Mouse (Mus musculus) C2C12 (cell line): ENCODE measurements around the gene Preb. TPM values are rescaled to one million over a fixed set of nuclear protein-coding genes. Genes with fewer than 3 reads are reported as not detected.

ENCODE experiments used
- H3K27me3 ChIP-seq: one replicate; pipeline ENCODE4 v1.6.1; 2011; ENCODE audit not compliant: control insufficient read depth, insufficient read depth, insufficient read length
- H3K36me3 ChIP-seq: one replicate; pipeline ENCODE4 v1.6.1; 2011; ENCODE audit not compliant: control insufficient read depth, insufficient read depth
- H3K4me3 ChIP-seq: one replicate; pipeline ENCODE4 v1.5.1; 2011; ENCODE audit warnings: mild to moderate bottlenecking, control low read depth; ENCODE audit not compliant: poor library complexity, insufficient read depth, severe bottlenecking
- H3K79me2 ChIP-seq: one replicate; pipeline ENCODE4 v1.6.1; 2011; ENCODE audit not compliant: control insufficient read depth, insufficient read depth
- H3K79me3 ChIP-seq: one replicate; pipeline ENCODE4 v1.6.1; 2011; ENCODE audit warnings: low read depth, control low read depth
- H3ac ChIP-seq: one replicate; pipeline ENCODE3; 2011; ENCODE audit warnings: low read depth; ENCODE audit not compliant: control insufficient read depth, insufficient read length
- CEBPB ChIP-seq: IDR thresholded peaks from one replicate; pipeline ENCODE4 v1.6.1; 2011; ENCODE audit warnings: low read depth, mild to moderate bottlenecking, control low read depth, moderate library complexity
- CTCF ChIP-seq: IDR thresholded peaks from one replicate; pipeline ENCODE4 v1.5.1; 2011; ENCODE audit not compliant: control insufficient read depth, insufficient read depth, insufficient read length
- FOSL1 ChIP-seq: IDR thresholded peaks from one replicate; pipeline ENCODE4 v1.8.0; 2011; ENCODE audit warnings: mild to moderate bottlenecking, low read length; ENCODE audit not compliant: poor library complexity, insufficient read depth, severe bottlenecking
- MAX ChIP-seq: IDR thresholded peaks from one replicate; pipeline ENCODE4 v1.6.1; 2011; ENCODE audit warnings: mild to moderate bottlenecking, control low read depth
- MYOD1 ChIP-seq: IDR thresholded peaks from one replicate; pipeline ENCODE4 v1.6.1; 2011; ENCODE audit warnings: low read depth; ENCODE audit not compliant: control insufficient read depth, insufficient read length
- MYOG ChIP-seq: IDR thresholded peaks from one replicate; pipeline ENCODE4 v1.6.1; 2011; ENCODE audit not compliant: control insufficient read depth, insufficient read length; ENCODE audit errors: extremely low read depth
- USF1 ChIP-seq: IDR thresholded peaks from one replicate; pipeline ENCODE4 v1.6.1; 2011; ENCODE audit warnings: low read depth, mild to moderate bottlenecking, control low read depth, moderate library complexity
- polyA plus RNA-seq: library from polyadenylated mRNA; unstranded; fragments of >200 nt; fragmentation: generic; extraction: Trizol; gene quantifications from one replicate; pipeline ENCODE4 v1.2.1, GENCODE M21; 2012; ENCODE audit warnings: missing spikeins

Gene Preb
- polyA plus RNA-seq, 1 experiment: 108 TPM

- Histone ChIP-seq H3K4me3 (no peak overlapping the region), H3K79me2 (no peaks in the 10 kb centered on the region), H3K36me3 (no peaks in the 10 kb centered on the region), H3ac (no peak overlapping the region), H3K79me3 (no peaks in the 10 kb centered on the region), H3K27me3 (no peaks in the 10 kb centered on the region)
- TF ChIP-seq CTCF (no peak), MAX (no peak), FOSL1 (no peak), MYOD1 (peak; percentile 41)
Measured at GRCm38 (mm10) chr5:30931378-30931777, 28.8 kb downstream of the Preb start.

DNA sequence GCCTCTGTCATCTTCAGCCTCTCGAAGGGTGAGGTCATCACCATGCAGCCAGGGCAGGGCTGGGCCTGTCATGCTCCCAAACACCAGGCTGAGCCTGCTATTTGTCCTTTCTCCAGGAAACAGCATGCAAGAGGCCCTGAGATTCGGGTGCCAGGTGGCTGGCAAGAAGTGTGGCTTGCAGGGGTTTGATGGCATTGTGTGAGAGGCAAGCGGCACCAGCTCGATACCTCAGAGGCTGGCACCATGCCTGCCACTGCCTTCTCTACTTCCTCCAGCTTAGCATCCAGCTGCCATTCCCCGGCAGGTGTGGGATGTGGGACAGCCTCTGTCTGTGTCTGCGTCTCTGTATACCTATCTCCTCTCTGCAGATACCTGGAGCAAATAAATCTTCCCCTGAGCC, 29.3 kb downstream of the Preb start:
- no peaks in the 10 kb centered on the region for H3K79me2 ChIP-seq
- H3ac ChIP-seq: no peak overlapping the region
- H3K79me3 ChIP-seq: no peaks in the 10 kb centered on the region
- no peaks in the 10 kb centered on the region for H3K36me3 ChIP-seq
- no peak overlapping the region for H3K4me3 ChIP-seq
- no peaks in the 10 kb centered on the region for H3K27me3 ChIP-seq
- TF ChIP-seq CTCF (no peak), MYOD1 (no peak), MYOG (no peak), MAX (no peak), USF1 (no peak), FOSL1 (no peak), CEBPB (no peak)

DNA sequence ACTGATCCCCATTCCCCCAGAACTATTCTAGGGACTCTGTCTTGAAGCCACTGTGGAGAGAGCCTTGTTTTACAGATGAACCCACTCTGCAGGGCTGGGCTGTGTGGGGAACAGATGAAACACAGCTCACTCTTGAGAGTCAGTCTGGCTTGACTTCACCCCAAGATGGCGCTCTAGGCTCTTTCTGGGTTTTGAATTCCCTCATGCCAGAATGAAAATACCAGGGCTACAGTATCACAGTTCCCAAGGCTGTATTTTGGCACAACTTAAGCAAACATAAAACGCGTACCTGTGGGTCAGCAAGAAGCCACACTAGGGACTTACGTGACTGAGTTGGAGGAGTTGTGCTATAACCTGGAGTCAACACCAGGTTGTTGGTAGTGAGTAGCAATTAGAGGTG, 30.0 kb downstream of the Preb start:
- no peaks in the 10 kb centered on the region for H3K27me3 ChIP-seq
- H3K79me2 ChIP-seq: no peaks in the 10 kb centered on the region
- no peak overlapping the region for H3ac ChIP-seq
- TF ChIP-seq FOSL1 (no peak), CTCF (peak; percentile 58)
- no peaks in the 10 kb centered on the region for H3K36me3 ChIP-seq
- no peak overlapping the region for H3K4me3 ChIP-seq
- H3K79me3 ChIP-seq: no peaks in the 10 kb centered on the region

- H3K4me3 ChIP-seq: no peak overlapping the region
- H3K27me3 ChIP-seq: no peaks in the 10 kb centered on the region
- H3K79me2 ChIP-seq: no peaks in the 10 kb centered on the region
- no peak for TF ChIP-seq USF1
- TF ChIP-seq MYOG: no peak
- no peak for TF ChIP-seq CEBPB
- no peak for TF ChIP-seq MAX
- no peak for TF ChIP-seq FOSL1
- TF ChIP-seq MYOD1: no peak
- no peak for TF ChIP-seq CTCF
- H3K79me3 ChIP-seq: no peaks in the 10 kb centered on the region
- no peak overlapping the region for H3ac ChIP-seq
- no peaks in the 10 kb centered on the region for H3K36me3 ChIP-seq
Measured at GRCm38 (mm10) chr5:30927945-30928529, 32.1 kb downstream of the Preb start.

GRCm38 (mm10) chr5:30926073-30926472, 34.1 kb downstream of the Preb start:
- H3K79me2 ChIP-seq: no peaks in the 10 kb centered on the region
- TF ChIP-seq FOSL1 (no peak), MYOG (no peak), USF1 (no peak), MAX (no peak)
- H3K36me3 ChIP-seq: no peaks in the 10 kb centered on the region
- no peak overlapping the region for H3ac ChIP-seq
- H3K79me3 ChIP-seq: no peaks in the 10 kb centered on the region
- no peak overlapping the region for H3K4me3 ChIP-seq
- H3K27me3 ChIP-seq: no peaks in the 10 kb centered on the region

- H3K36me3 ChIP-seq: no peaks in the 10 kb centered on the region
- no peak overlapping the region for H3ac ChIP-seq
- H3K79me2 ChIP-seq: no peaks in the 10 kb centered on the region
- no peak for TF ChIP-seq MYOG
- TF ChIP-seq MYOD1: no peak
- H3K27me3 ChIP-seq: no peaks in the 10 kb centered on the region
- H3K4me3 ChIP-seq: no peak overlapping the region
- H3K79me3 ChIP-seq: no peaks in the 10 kb centered on the region
Measured at GRCm38 (mm10) chr5:30925217-30925616, 34.9 kb downstream of the Preb start.
